Mouse (Mus musculus): ENCODE measurements at regions not wholly inside any gene's neighbourhood (a gene's known extent, or its start where the extent isn't known, plus 50 kb on each side); places are given as distances from the start of the nearest gene placed in this dataset.

- no peak for DNase-seq (ENCODE audit: low read depth)
These were observed 657.1 kb downstream of the Gm826 start for GRCm38 (mm10) chr2:159676845-159677244.

DNA sequence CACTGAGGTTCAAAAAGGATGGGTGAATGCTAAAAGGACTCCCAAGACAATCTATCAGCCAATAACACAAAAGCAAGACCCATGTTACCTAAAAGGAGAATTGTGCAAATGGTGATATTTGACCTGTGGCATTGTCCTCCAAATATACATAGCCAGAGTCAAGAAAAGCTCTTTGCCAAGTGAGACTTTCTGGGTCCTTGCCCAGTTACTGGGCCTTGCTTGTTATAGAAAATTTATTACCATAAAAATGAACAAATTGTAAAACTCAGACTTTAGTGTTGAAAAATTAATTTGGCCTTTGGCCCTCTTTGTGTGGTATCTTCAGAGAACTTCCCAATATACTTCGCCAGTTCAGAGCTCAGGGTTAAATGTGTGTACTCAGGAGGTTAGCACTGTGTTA, 653.3 kb downstream of the Gm826 start:
- no peak for DNase-seq (ENCODE audit: low read depth)

DNA sequence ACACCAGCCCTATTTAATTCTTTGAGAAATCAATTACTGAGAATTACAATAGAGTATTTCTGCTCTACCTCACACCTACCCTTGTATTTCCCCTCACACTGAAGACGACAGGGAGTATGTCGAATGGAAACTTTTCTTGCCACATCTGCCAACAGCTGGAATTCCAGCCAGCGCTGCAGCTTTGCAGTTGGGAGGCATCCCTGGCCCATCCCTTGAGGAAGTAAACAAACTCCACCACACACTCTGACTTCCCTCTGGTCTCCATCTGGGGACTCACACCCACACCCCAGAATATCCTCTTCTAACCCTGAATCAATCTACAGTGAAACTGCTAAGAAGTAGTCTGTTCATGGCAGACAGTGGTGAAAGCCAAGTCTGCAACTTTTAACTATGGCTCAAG, 630.9 kb downstream of the Gm826 start:
- DNase-seq (ENCODE audit: low read depth) = no peak

GRCm38 (mm10) chr2:159708141-159708540, 625.8 kb downstream of the Gm826 start:
- DNase-seq (ENCODE audit: low read depth) = no peak

DNA sequence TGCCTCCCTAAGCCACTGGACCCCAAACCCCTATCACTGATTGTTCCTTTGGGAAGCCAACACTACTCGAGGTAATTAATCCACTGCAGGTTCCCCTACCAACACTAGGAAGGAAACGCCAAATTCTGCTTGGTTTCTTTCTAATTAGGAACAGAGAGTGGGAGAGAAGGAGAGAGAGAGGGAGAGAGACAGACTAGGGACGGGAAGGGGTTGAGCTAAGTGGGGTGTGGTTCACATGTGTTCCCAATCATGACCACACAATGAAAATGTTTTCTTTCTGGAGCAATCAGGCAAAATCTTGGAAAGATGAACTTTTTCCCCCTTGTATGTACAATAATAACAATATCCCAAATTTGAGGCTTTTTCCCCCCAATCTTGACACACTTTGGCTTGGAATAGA, 619.3 kb downstream of the Gm826 start:
- DNase-seq (ENCODE audit: low read depth) = no peak

- no peak for DNase-seq (ENCODE audit: low read depth)
These were observed 615.2 kb downstream of the Gm826 start for GRCm38 (mm10) chr2:159718738-159719137.

DNA sequence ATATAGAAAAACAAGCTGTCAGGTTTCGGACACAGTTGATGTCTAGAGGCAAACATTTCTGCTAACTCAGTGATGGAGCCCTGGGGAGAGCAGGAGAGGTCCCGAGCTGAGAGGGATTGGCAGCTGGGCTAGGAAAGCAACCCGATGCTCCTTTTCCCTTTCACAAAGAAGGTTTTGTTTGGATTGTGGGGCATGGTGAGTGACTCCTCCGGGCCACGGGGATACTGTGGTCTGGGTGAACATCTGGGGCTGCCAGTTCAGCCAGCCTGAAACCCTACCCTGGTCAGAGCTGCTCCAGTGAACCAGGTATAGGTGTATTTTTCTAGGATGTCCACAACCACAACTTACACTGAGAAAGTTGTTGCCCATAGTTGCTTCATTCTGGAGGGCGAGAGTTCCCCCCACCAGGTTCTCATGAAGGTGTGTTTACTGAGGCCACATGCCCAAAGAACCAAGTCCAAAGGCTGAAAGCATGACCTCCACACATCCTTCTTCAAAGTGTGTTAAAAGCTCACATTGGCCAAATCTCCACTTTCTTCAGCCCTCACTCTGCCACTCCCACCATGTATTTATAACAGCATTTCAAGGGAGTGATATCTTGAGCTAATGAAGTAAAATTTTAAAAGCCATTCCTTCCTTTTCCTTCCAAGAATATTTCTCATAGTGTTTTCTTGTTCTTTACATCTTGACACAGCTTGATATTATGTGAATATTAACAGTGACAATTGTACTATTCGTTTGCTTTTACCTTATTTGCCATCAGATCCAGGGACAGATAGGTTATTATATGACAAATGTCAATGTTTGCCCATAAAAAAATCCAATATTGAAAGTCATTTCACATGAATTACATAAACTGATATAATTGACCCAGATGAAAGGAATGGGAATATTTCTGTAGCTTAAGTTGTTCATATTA, 608.5 kb downstream of the Gm826 start:
- no peak for DNase-seq (ENCODE audit: low read depth)

DNA sequence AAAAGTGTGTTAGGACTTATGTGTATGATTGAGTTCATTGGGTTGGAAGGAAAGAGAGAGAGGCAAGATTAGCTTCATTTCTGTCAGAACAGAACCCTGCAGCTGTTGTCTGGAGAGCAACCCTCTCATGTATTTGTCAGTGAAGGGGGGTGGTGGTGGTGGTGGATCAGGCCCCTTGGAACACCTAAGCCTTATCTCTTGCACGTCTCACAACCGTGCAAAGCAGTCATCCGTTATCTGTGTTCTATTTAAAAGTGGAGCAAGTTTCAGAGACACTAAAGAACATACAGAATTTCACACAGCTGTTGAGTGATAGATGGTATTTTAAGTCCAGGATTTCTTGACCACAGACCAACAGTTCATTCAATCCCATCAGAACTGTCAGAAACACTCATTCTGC, 604.7 kb downstream of the Gm826 start:
- no peak for DNase-seq (ENCODE audit: low read depth)

DNA sequence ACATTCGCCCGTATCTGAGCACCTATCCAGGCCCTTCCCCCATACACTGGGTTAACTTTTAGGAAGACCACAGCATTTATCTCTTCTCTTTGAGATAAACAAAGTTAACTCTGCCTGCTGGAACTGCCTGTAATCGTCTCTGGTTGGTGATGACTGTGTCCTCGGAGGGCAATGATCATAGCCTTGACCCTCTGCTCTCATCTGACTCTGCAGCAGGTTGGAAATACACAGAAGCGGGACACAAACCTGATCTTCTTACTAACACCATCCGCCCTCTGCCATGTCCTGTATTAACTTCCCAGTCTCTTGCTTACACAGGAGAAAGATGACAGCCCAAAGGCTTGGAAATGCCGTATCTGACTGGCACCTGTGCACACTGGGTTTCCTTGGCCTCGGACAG, 603.7 kb downstream of the Gm826 start:
- no peak for DNase-seq (ENCODE audit: low read depth)

- no peak for DNase-seq (ENCODE audit: low read depth)
These were observed 602.7 kb downstream of the Gm826 start for GRCm38 (mm10) chr2:159731305-159731704.

GRCm38 (mm10) chr2:159732413-159732812, 601.5 kb downstream of the Gm826 start:
- no peak for DNase-seq (ENCODE audit: low read depth)

DNA sequence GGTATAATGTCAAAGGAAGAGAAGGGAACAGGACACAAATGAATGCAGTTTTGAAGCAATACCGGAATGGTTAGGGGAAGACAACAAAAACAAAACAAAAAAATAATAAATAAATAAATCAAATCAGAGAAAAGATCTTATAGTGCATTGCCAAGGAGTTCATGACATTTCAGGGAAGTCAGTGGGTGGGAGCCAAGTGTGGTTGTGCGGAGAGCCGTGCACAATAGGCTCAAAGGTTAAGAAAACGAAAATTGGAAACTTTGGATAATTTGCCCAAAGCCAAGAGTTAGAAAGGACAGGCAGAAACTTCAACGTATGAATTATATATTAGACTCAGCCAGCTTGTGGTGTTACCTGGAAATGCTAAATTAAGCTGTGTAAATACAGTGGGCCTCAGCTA, 599.4 kb downstream of the Gm826 start:
- DNase-seq (ENCODE audit: low read depth) = no peak

GRCm38 (mm10) chr2:159755541-159756011, 578.4 kb downstream of the Gm826 start:
- no peak for DNase-seq (ENCODE audit: low read depth)

- no peak for DNase-seq (ENCODE audit: low read depth)
These were observed 573.2 kb downstream of the Gm826 start for GRCm38 (mm10) chr2:159760806-159761205.

DNA sequence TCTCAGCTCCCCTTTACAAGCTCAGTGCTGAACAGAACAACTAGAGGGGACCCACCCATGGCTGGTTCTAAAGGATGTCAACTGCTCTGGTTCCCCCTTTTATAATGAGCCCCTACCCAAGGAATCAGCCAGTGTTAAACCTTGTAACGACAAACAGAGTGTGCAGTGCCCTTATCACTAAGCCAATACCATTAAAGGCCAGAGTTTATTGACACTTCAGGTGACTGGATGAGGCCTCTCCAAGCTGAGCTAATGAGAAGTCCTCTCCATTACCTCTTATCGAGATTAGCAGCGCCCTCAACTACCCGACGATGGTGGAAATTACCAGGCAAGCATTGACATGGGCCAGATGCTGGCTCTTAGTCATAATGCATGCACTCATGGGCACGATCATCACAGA, 570.8 kb downstream of the Gm826 start:
- no peak for DNase-seq (ENCODE audit: low read depth)

Data from 416B (cell line).